Mouse (Mus musculus) heart, embryonic 15.5 days (tissue): ENCODE data around the gene Car3. TPM values are rescaled to one million over a fixed set of nuclear protein-coding genes. Genes with fewer than 3 reads are reported as not detected.

ENCODE experiments used
- ATAC-seq: fragments of 200-750 bp; cut with Nextera tagmentation; replicated peaks from 2 replicates; pipeline ENCODE4 v1.8.0; 2017; ENCODE audit warnings: low read depth, moderate TSS enrichment; ENCODE audit not compliant: insufficient number of reproducible peaks, insufficient read depth, low FRiP score
- H3K27ac ChIP-seq: fragments of 300-500 bp; sonication (generic); 2 replicates; pipeline ENCODE4 v1.5.1; 2015; ENCODE audit warnings: mild to moderate bottlenecking, inconsistent platforms
- H3K27me3 ChIP-seq: fragments of 300-500 bp; sonication (generic); 2 replicates; pipeline ENCODE4 v1.6.1; 2015; ENCODE audit warnings: inconsistent platforms
- H3K36me3 ChIP-seq: fragments of 300-500 bp; sonication (generic); 2 replicates; pipeline ENCODE4 v1.6.1; 2015; ENCODE audit warnings: mild to moderate bottlenecking, inconsistent platforms
- H3K4me1 ChIP-seq: fragments of 300-500 bp; sonication (generic); replicated peaks from 2 replicates; pipeline ENCODE4 v1.6.1; 2015; ENCODE audit warnings: inconsistent platforms
- H3K4me2 ChIP-seq: fragments of 300-500 bp; sonication (generic); 2 replicates; pipeline ENCODE4 v1.6.1; 2015; ENCODE audit warnings: inconsistent platforms, mild to moderate bottlenecking, moderate library complexity
- H3K4me3 ChIP-seq: fragments of 300-500 bp; sonication (generic); 2 replicates; pipeline ENCODE4 v1.5.1; 2015; ENCODE audit warnings: mild to moderate bottlenecking, inconsistent platforms
- H3K9ac ChIP-seq: fragments of 300-500 bp; sonication (generic); 2 replicates; pipeline ENCODE4 v1.6.1; 2015; ENCODE audit warnings: mild to moderate bottlenecking, inconsistent platforms
- H3K9me3 ChIP-seq: fragments of 300-500 bp; sonication (generic); replicated peaks from 2 replicates; pipeline ENCODE4 v1.6.1; 2016; ENCODE audit warnings: inconsistent platforms
- WGBS: fragments of 180-500 bp; shearing (Covaris S2); methylation state at CpG from one replicate; pipeline ENCODE4 v1.1.7; 2015; ENCODE audit warnings: mixed read lengths; 5-methylcytosine and 5-hydroxymethylcytosine counted together
- polyA plus RNA-seq: library from polyadenylated mRNA; unstranded; fragments of >200 nt; fragmentation: Nextera tagmentation; extraction: Ambion mirVana; gene quantifications from 2 replicates; pipeline ENCODE4 v1.2.1, GENCODE M21; 2015

Gene Car3
- polyA plus RNA-seq, 1 experiment from 2014 or later: 8.2 TPM

GRCm38 (mm10) chr3:14877251-14877909, 14.1 kb downstream of the Car3 start:
- H3K4me2 ChIP-seq: no peak overlapping the region
- WGBS: 47% methylated on average over 7 of the region's 7 CpGs
- H3K4me1 ChIP-seq: peaks cover 6% of the 10 kb centered on the region
- no peaks in the 10 kb centered on the region for H3K9me3 ChIP-seq
- no peak for ATAC-seq
- no peaks in the 10 kb centered on the region for H3K36me3 ChIP-seq
- H3K27me3 ChIP-seq: no peaks in the 10 kb centered on the region
- H3K27ac ChIP-seq: 0 out of 2 replicates have a peak overlapping the region, but pooled peaks have one; percentile 12
- H3K4me3 ChIP-seq: no peak overlapping the region
- no peak overlapping the region for H3K9ac ChIP-seq

- 61% methylated on average over 6 of the region's 6 CpGs for WGBS
- H3K27ac ChIP-seq: no peak overlapping the region
- H3K36me3 ChIP-seq: no peaks in the 10 kb centered on the region
- H3K4me2 ChIP-seq: no peak overlapping the region
- H3K9ac ChIP-seq: no peak overlapping the region
- no peaks in the 10 kb centered on the region for H3K27me3 ChIP-seq
- H3K9me3 ChIP-seq: no peaks in the 10 kb centered on the region
- no peak for ATAC-seq
- H3K4me1 ChIP-seq: peaks cover 6% of the 10 kb centered on the region
- H3K4me3 ChIP-seq: no peak overlapping the region
These were observed 15.5 kb downstream of the Car3 start for GRCm38 (mm10) chr3:14878749-14879223.

GRCm38 (mm10) chr3:14879293-14879692, 16.0 kb downstream of the Car3 start:
- no peak overlapping the region for H3K4me3 ChIP-seq
- no peaks in the 10 kb centered on the region for H3K36me3 ChIP-seq
- H3K4me2 ChIP-seq: no peak overlapping the region
- H3K9ac ChIP-seq: no peak overlapping the region
- ATAC-seq: no peak
- no peak overlapping the region for H3K27ac ChIP-seq
- no peaks in the 10 kb centered on the region for H3K9me3 ChIP-seq
- H3K4me1 ChIP-seq: peaks cover 6% of the 10 kb centered on the region
- WGBS: 79% methylated on average over 3 of the region's 3 CpGs
- no peaks in the 10 kb centered on the region for H3K27me3 ChIP-seq

- 69% methylated on average over 2 of the region's 2 CpGs for WGBS
- Histone ChIP-seq H3K27ac (no peak overlapping the region), H3K4me2 (no peak overlapping the region)
These were observed 17.0 kb downstream of the Car3 start for GRCm38 (mm10) chr3:14880277-14880676.

GRCm38 (mm10) chr3:14882005-14882404, 18.7 kb downstream of the Car3 start:
- Histone ChIP-seq H3K4me3 (no peak overlapping the region), H3K27me3 (no peaks in the 10 kb centered on the region), H3K9ac (no peak overlapping the region), H3K36me3 (no peaks in the 10 kb centered on the region), H3K27ac (no peak overlapping the region), H3K9me3 (no peaks in the 10 kb centered on the region), H3K4me1 (peaks cover 4% of the 10 kb centered on the region), H3K4me2 (no peak overlapping the region)
- no peak for ATAC-seq

More at GRCm38 (mm10) chr3:14880277-14880676, 17.0 kb downstream of the Car3 start:
- Histone ChIP-seq H3K36me3 (no peaks in the 10 kb centered on the region), H3K4me1 (peaks cover 6% of the 10 kb centered on the region), H3K9me3 (no peaks in the 10 kb centered on the region), H3K9ac (no peak overlapping the region), H3K27me3 (no peaks in the 10 kb centered on the region), H3K4me3 (no peak overlapping the region)
- no peak for ATAC-seq

- H3K36me3 ChIP-seq: no peaks in the 10 kb centered on the region
- no peak overlapping the region for H3K4me3 ChIP-seq
- no peaks in the 10 kb centered on the region for H3K9me3 ChIP-seq
- H3K4me2 ChIP-seq: no peak overlapping the region
- ATAC-seq: no peak
- H3K27me3 ChIP-seq: no peaks in the 10 kb centered on the region
- H3K9ac ChIP-seq: no peak overlapping the region
- WGBS: 59% methylated on average over 3 of the region's 3 CpGs
- H3K4me1 ChIP-seq: 0 out of 2 replicates have a peak, but pooled peaks cover 3% of the 10 kb centered on the region
- H3K27ac ChIP-seq: no peak overlapping the region
These were observed 19.4 kb downstream of the Car3 start for GRCm38 (mm10) chr3:14882756-14883155.

- Histone ChIP-seq H3K4me1 (peaks cover 5% of the 10 kb centered on the region; the same call in 1 of the 2 replicates), H3K4me3 (no peak overlapping the region), H3K36me3 (no peaks in the 10 kb centered on the region), H3K27me3 (no peaks in the 10 kb centered on the region), H3K9me3 (no peaks in the 10 kb centered on the region), H3K9ac (no peak overlapping the region), H3K27ac (no peak overlapping the region), H3K4me2 (no peak overlapping the region)
- ATAC-seq: no peak
These were observed 21.5 kb downstream of the Car3 start for GRCm38 (mm10) chr3:14884826-14885225.

GRCm38 (mm10) chr3:14886102-14887098, 23.1 kb downstream of the Car3 start, which contains the start of gene Car2:
Car2 (plus strand) TSS chr3:14886273.
- H3K4me3 ChIP-seq: peak within 1 kb of the TSS; percentile 93
- H3K27me3 ChIP-seq: no peaks in the 10 kb centered on the region
- peaks cover 7% of the 10 kb centered on the region; the same call in 1 of the 2 replicates for H3K4me1 ChIP-seq
- peak within 1 kb of the TSS; percentile 87 for H3K4me2 ChIP-seq
- no peaks in the 10 kb centered on the region for H3K9me3 ChIP-seq
- H3K9ac ChIP-seq: peak within 1 kb of the TSS; percentile 77
- H3K36me3 ChIP-seq: no peaks in the 10 kb centered on the region
- peak; percentile 86 for ATAC-seq
- under 1% methylated on average over 92 of the region's 95 CpGs for WGBS
- peak within 1 kb of the TSS; percentile 82 for H3K27ac ChIP-seq

GRCm38 (mm10) chr3:14887134-14887666, 23.9 kb downstream of the Car3 start:
- 0 out of 2 replicates have a peak overlapping the region, but pooled peaks have one; percentile 82 for H3K27ac ChIP-seq
- H3K36me3 ChIP-seq: no peaks in the 10 kb centered on the region
- peak overlapping the region; percentile 87 for H3K4me2 ChIP-seq
- H3K9me3 ChIP-seq: no peaks in the 10 kb centered on the region
- peaks cover 7% of the 10 kb centered on the region; the same call in 1 of the 2 replicates for H3K4me1 ChIP-seq
- peak overlapping the region; percentile 93 for H3K4me3 ChIP-seq
- no peak for ATAC-seq
- WGBS: 33% methylated on average over 11 of the region's 11 CpGs
- peak overlapping the region; percentile 77 for H3K9ac ChIP-seq
- no peaks in the 10 kb centered on the region for H3K27me3 ChIP-seq

GRCm38 (mm10) chr3:14887686-14888295, 24.5 kb downstream of the Car3 start:
- no peaks in the 10 kb centered on the region for H3K36me3 ChIP-seq
- peaks cover 7% of the 10 kb centered on the region; the same call in 1 of the 2 replicates for H3K4me1 ChIP-seq
- H3K27me3 ChIP-seq: no peaks in the 10 kb centered on the region
- no peaks in the 10 kb centered on the region for H3K9me3 ChIP-seq
- peak overlapping the region; percentile 87 for H3K4me2 ChIP-seq
- no peak for ATAC-seq
- no peak overlapping the region for H3K9ac ChIP-seq
- H3K27ac ChIP-seq: no peak overlapping the region
- peak overlapping the region; percentile 93 for H3K4me3 ChIP-seq
- WGBS: 61% methylated on average over 10 of the region's 10 CpGs

- Histone ChIP-seq H3K9ac (no peak overlapping the region), H3K9me3 (no peaks in the 10 kb centered on the region), H3K4me2 (no peak overlapping the region), H3K4me3 (no peak overlapping the region), H3K36me3 (no peaks in the 10 kb centered on the region), H3K27ac (no peak overlapping the region), H3K4me1 (peaks cover 7% of the 10 kb centered on the region; the same call in 1 of the 2 replicates), H3K27me3 (no peaks in the 10 kb centered on the region)
- ATAC-seq: no peak
- WGBS: 78% methylated on average over 2 of the region's 2 CpGs
These were observed 25.2 kb downstream of the Car3 start for GRCm38 (mm10) chr3:14888549-14888948.
